Mouse (Mus musculus) lung, embryonic 16.5 days (tissue): ENCODE results near the gene Rbm34. TPM values are rescaled to one million over a fixed set of nuclear protein-coding genes. Genes with fewer than 3 reads are reported as not detected.
"Not testable (repeated sequence)": the region's sequence is repeated elsewhere in the genome, so short reads cannot be mapped to it uniquely, and the experiment has no call there.

ENCODE experiments used
- ATAC-seq: fragments of 200-750 bp; cut with Nextera tagmentation; 2 replicates; pipeline ENCODE4 v1.8.0; 2017; ENCODE audit warnings: low read depth, mild to moderate bottlenecking, moderate library complexity
- H3K27ac ChIP-seq: fragments of 300-500 bp; sonication (generic); 2 replicates; pipeline ENCODE4 v1.5.1; 2014; ENCODE audit warnings: mild to moderate bottlenecking, control low read depth, low read length
- H3K27me3 ChIP-seq: fragments of 300-500 bp; sonication (generic); 2 replicates; pipeline ENCODE4 v1.6.1; 2014; ENCODE audit warnings: low read depth, low read length, mixed read lengths; ENCODE audit not compliant: control insufficient read depth, insufficient read depth
- H3K36me3 ChIP-seq: fragments of 300-500 bp; sonication (generic); 2 replicates; pipeline ENCODE4 v1.6.1; 2014; ENCODE audit warnings: low read length; ENCODE audit not compliant: control insufficient read depth, insufficient read depth
- H3K4me1 ChIP-seq: fragments of 300-500 bp; sonication (generic); replicated peaks from 2 replicates; pipeline ENCODE4 v1.6.1; 2014; ENCODE audit warnings: low read length, mixed read lengths; ENCODE audit not compliant: control insufficient read depth, insufficient read depth
- H3K4me2 ChIP-seq: fragments of 300-500 bp; sonication (generic); 2 replicates; pipeline ENCODE4 v1.6.1; 2014; ENCODE audit warnings: low read depth, low read length, control low read depth
- H3K4me3 ChIP-seq: fragments of 300-500 bp; sonication (generic); 2 replicates; pipeline ENCODE4 v1.5.1; 2014; ENCODE audit warnings: mild to moderate bottlenecking, low read length, control low read depth
- H3K9ac ChIP-seq: fragments of 300-500 bp; sonication (generic); 2 replicates; pipeline ENCODE4 v1.6.1; 2014; ENCODE audit warnings: low read length, control low read depth
- H3K9me3 ChIP-seq: fragments of 300-500 bp; sonication (generic); 2 replicates; pipeline ENCODE4 v1.6.1; 2016; ENCODE audit warnings: low read length; ENCODE audit not compliant: control insufficient read depth
- WGBS: fragments of 180-500 bp; shearing (Covaris S2); extraction: QIAGEN DNeasy Blood & Tissue Kit; methylation state at CpG from one replicate; pipeline ENCODE4 v1.1.7; 2014; 5-methylcytosine and 5-hydroxymethylcytosine counted together
- polyA plus RNA-seq: library from polyadenylated mRNA; unstranded; fragments of >200 nt; fragmentation: Nextera tagmentation; extraction: Ambion mirVana; gene quantifications from 2 replicates; pipeline ENCODE4 v1.2.1, GENCODE M21; 2015

The Rbm34 gene
- polyA plus RNA-seq, 1 experiment from 2014 or later = 17.1 TPM

DNA sequence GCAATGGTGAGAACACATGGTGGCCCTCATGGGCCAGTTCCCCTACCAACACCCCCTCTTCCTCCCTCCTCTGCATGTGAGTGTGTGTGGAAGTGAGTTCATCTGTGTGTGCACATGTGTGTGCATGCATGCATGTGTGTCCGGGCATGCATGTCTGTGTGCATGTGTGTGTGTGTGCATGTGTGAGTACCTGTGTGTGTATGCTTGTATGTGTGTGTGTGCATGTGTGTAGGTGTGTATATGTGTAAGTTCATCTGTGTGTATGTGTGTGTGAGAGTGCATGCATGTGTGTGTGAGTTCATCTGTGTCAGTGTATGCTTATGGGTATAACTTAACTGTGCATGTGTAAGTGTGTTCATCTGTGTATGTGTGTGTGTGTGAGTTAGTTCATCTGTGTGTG, 52.5 kb downstream of the Rbm34 start:
- Histone ChIP-seq H3K4me2 (no peak overlapping the region), H3K27me3 (no peaks in the 10 kb centered on the region), H3K27ac (no peak overlapping the region), H3K9me3 (no peaks in the 10 kb centered on the region), H3K4me3 (no peak overlapping the region), H3K36me3 (no peaks in the 10 kb centered on the region), H3K4me1 (peaks cover 28% of the 10 kb centered on the region), H3K9ac (no peak overlapping the region)
- ATAC-seq = no peak
- 97% methylated on average over 1 of the region's 1 CpGs for WGBS

DNA sequence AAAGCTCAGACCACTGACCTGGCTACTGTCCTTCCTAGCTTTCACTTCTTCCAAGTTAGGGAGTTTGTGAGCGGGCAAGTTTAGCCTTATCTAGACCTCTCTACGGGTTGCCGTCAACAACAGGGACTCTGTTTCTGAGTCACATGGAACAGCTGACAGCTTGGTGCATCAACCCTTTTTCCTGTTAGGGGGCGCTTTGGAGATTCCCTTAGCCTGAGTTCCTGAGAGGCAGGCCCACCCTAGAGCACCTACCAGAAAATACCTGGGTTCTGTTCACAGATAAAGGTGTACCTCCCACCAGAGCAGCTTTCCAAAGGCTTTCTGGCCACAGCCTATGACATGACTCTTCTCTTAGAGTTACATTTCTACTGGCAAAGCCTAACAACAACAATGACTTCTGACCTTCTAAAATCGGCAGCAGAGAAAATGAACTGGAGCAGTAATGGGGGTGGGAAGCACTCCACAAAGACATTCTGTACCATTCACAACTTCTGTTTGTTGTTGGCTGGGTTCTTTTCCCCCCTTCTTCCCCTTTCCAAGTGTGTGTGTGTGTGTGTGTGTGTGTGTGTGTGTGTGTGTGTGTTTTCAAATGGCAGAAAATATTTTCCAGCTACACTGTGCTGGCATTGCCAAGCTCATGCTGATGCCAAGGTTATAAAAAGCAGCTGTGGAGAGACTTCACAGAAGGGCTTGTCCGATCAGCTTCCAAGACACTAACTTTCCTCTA, 53.5 kb downstream of the Rbm34 start:
- 37% methylated on average over 6 of the region's 6 CpGs for WGBS
- Histone ChIP-seq H3K4me1 (peaks cover 32% of the 10 kb centered on the region), H3K36me3 (no peaks in the 10 kb centered on the region), H3K9me3 (no peaks in the 10 kb centered on the region), H3K9ac (no peak overlapping the region), H3K4me2 (no peak overlapping the region), H3K4me3 (no peak overlapping the region), H3K27me3 (no peaks in the 10 kb centered on the region), H3K27ac (peak overlapping the region; percentile 38; the same call in 1 of the 2 replicates)
- no peak for ATAC-seq

DNA sequence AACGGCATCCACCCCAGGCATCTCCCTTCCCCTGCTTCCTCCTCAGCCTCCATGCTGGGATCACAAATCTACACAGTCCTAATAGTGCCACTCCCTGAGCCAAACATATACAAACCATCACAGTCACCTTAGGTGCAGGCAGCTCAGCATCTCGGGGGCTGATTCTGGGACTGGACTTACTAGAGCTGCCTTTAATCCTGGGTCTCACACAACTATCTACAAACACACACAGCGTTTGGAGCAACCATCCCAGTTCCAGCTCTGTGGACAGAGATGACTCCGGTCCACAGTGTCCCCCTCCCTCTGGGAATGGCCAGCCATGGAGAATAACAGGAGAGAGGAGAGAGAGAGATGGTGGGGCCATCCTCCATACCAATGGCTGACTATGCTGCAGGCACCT, 54.3 kb downstream of the Rbm34 start:
- no peak for ATAC-seq
- Histone ChIP-seq H3K27me3 (no peaks in the 10 kb centered on the region), H3K4me2 (no peak overlapping the region), H3K4me1 (peaks cover 32% of the 10 kb centered on the region), H3K9ac (no peak overlapping the region), H3K4me3 (no peak overlapping the region), H3K36me3 (no peaks in the 10 kb centered on the region), H3K27ac (peak overlapping the region; percentile 13; the same call in 1 of the 2 replicates), H3K9me3 (no peaks in the 10 kb centered on the region)
- WGBS = 48% methylated on average over 4 of the region's 4 CpGs

DNA sequence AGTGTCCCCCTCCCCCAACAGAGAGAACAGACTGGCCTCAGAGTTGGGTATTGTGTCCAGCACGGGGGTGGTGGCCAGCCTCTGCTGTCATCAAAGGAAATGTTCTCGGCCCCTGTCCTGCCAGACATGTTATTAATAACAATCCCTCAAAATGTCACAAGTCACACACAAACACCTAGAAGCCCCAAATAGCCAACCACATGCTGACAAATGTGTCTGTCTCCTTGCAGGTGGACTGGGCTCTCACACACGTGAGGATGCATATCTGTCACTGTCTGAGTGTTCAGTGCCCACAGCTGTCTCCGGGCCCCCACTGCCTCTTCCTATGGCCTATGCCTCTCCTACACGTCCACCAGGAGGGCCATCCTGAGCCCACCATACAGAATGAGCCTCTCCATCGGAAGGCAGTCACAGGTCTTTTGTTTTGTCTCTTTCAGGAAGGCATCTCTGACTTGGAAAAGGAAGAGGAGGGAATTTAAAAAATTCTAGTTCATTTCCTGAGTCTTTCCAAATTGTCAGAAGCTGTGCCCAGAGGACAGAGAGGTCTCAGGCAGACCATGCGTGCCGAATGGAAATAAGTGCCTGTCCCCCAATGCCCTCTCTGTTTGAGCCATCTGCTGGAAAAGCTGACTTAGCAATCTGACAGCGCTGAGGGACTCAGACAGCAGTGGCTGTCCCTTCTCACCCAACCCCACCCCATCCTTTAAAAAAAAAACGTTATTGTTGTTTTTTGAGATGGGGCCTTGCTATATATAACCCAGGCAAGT, 56.1 kb downstream of the Rbm34 start:
- Histone ChIP-seq H3K27me3 (no peaks in the 10 kb centered on the region), H3K9me3 (no peaks in the 10 kb centered on the region), H3K36me3 (no peaks in the 10 kb centered on the region), H3K4me3 (no peak overlapping the region), H3K4me1 (peaks cover 31% of the 10 kb centered on the region), H3K27ac (peak overlapping the region; percentile 8; the same call in 1 of the 2 replicates), H3K4me2 (no peak overlapping the region), H3K9ac (0 out of 2 replicates have a peak overlapping the region, but pooled peaks have one; percentile 34)
- no peak for ATAC-seq
- 28% methylated on average over 10 of the region's 10 CpGs for WGBS

DNA sequence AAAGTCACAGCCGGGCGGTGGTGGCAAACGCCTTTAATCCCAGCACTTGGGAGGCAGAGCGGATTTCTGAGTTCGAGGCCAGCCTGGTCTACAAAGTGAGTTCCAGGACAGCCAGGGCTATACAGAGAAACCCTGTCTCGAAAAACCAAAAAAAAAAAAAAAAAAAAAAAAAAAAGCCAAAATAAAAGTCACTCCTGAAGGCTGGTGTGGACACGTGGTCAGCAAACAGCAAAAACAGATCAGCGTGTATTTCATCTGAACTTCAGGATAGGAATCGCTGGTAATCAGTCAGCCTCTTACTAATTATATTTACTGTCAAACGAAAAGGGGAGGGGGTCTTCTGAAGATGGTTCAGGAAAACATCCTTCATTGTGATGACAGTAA, 56.8 kb downstream of the Rbm34 start:
- not testable (repeated sequence) for H3K9ac ChIP-seq, H3K27ac ChIP-seq, H3K9me3 ChIP-seq, ATAC-seq, H3K27me3 ChIP-seq, H3K36me3 ChIP-seq, H3K4me2 ChIP-seq, H3K4me3 ChIP-seq
- 50% methylated on average over 10 of the region's 10 CpGs for WGBS
- H3K4me1 ChIP-seq = peaks cover 35% of the 10 kb centered on the region

DNA sequence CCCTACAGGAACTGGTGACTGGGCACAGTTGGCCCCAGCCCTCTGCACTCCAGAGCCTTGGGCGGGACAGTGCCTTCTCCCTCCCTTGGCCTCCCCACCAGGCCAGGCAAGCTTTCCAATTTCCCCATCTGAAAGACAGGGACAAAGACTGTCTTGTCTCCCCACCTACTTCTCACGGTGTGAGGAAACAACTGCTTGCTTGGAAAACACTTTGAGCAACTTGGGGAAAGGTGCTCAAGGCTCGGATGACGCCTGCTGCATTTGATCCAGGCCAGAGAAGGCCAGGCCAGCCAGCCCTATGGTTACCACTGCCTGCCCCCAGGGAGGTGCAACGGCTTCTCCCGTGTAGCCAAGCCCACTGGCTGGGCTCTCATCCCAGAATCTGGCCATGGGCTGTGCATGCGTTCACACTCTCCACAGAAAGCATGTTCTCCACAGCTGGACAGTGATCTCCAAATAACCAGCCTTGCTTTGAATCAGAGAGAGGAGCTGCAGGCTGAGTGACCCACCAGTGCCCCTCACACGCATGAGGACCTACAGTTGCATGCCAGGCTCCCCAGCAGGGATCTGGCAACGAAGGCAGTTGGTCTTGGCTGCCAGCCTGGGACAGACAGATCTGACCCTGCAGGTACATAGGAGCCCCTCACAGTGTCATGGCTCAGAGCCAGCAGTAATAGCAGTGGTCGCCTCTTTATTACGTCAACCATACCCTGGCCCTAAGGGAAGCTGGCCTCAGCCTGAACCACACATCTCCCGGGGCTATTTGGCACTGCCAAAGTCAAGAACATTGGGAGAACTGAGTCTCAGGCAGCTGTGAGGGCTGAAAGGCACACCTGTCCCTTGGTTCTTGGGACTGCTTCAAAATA, 57.4 kb downstream of the Rbm34 start:
- WGBS = 34% methylated on average over 12 of the region's 12 CpGs
- H3K9ac ChIP-seq = no peak overlapping the region

DNA sequence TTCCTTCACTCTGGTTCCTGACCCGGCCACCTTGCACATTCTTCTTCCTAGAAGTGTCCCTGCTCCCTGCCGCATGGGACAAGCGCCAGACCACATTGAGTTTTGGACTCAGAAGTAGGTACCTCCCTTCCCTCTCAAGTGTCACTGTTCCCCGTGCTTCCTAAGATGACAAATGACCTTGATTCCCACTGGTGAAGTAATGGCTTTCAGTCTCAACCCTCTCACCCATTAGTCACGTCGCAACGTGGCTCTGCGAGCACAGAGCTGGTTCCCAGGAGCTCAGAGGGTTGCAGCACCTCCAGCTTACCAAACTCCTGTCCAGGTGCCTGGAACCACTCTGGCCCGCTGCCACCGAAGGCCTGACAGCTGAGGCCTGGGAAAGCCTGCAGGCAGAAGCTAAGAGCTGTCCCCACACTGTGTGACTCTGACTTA, 61.5 kb downstream of the Rbm34 start:
- H3K27ac ChIP-seq = no peak overlapping the region
- ATAC-seq = peak; percentile 44; the same call in 1 of the 2 replicates
- 49% methylated on average over 10 of the region's 10 CpGs for WGBS

More for the DNA sequence above, 57.4 kb downstream of the Rbm34 start:
- H3K27ac ChIP-seq = peak overlapping the region; percentile 53
- no peaks in the 10 kb centered on the region for H3K9me3 ChIP-seq
- peak; percentile 39 for ATAC-seq
- peaks cover 35% of the 10 kb centered on the region for H3K4me1 ChIP-seq
- no peaks in the 10 kb centered on the region for H3K27me3 ChIP-seq
- no peak overlapping the region for H3K4me2 ChIP-seq
- H3K36me3 ChIP-seq = no peaks in the 10 kb centered on the region
- H3K4me3 ChIP-seq = no peak overlapping the region

DNA sequence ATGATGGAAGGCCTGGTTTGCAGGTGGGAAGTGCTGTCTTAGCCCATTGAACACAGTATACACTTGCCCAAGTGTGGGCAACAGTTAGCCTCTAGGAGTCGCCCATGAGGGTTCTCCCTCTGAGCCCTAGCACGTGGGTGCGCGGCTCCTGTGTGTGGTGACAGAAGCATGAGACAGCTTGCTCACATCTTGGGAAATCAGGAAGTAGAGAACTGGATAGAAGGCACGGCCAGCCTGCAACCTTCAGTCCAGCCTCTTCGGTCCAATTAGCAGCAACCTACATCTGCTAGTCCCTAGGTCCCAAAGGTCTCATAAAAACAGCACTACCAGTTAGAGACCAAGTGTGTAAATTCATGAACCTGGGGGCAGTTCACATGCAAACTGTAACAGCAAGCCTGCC, 62.1 kb downstream of the Rbm34 start:
- ATAC-seq = no peak
- no peak overlapping the region for H3K27ac ChIP-seq
- 69% methylated on average over 6 of the region's 6 CpGs for WGBS

More for the DNA sequence above, 61.5 kb downstream of the Rbm34 start:
- H3K9me3 ChIP-seq = no peaks in the 10 kb centered on the region
- H3K9ac ChIP-seq = no peak overlapping the region
- peaks cover 18% of the 10 kb centered on the region for H3K4me1 ChIP-seq
- no peaks in the 10 kb centered on the region for H3K36me3 ChIP-seq
- no peak overlapping the region for H3K4me3 ChIP-seq
- H3K27me3 ChIP-seq = no peaks in the 10 kb centered on the region
- no peak overlapping the region for H3K4me2 ChIP-seq

More for the DNA sequence above, 62.1 kb downstream of the Rbm34 start:
- no peaks in the 10 kb centered on the region for H3K36me3 ChIP-seq
- H3K9me3 ChIP-seq = no peaks in the 10 kb centered on the region
- H3K4me1 ChIP-seq = peaks cover 14% of the 10 kb centered on the region
- H3K9ac ChIP-seq = 0 out of 2 replicates have a peak overlapping the region, but pooled peaks have one; percentile 1
- no peak overlapping the region for H3K4me3 ChIP-seq
- no peak overlapping the region for H3K4me2 ChIP-seq
- H3K27me3 ChIP-seq = no peaks in the 10 kb centered on the region
